Mouse (Mus musculus) kidney, postnatal 10 days (tissue): ENCODE data around the gene Chmp3.

Experiments used
- DNase-seq: peaks from one replicate; pipeline ENCODE4 v3.0.0; 2021; ENCODE audit warnings: mixed read lengths

Gene Chmp3

DNA sequence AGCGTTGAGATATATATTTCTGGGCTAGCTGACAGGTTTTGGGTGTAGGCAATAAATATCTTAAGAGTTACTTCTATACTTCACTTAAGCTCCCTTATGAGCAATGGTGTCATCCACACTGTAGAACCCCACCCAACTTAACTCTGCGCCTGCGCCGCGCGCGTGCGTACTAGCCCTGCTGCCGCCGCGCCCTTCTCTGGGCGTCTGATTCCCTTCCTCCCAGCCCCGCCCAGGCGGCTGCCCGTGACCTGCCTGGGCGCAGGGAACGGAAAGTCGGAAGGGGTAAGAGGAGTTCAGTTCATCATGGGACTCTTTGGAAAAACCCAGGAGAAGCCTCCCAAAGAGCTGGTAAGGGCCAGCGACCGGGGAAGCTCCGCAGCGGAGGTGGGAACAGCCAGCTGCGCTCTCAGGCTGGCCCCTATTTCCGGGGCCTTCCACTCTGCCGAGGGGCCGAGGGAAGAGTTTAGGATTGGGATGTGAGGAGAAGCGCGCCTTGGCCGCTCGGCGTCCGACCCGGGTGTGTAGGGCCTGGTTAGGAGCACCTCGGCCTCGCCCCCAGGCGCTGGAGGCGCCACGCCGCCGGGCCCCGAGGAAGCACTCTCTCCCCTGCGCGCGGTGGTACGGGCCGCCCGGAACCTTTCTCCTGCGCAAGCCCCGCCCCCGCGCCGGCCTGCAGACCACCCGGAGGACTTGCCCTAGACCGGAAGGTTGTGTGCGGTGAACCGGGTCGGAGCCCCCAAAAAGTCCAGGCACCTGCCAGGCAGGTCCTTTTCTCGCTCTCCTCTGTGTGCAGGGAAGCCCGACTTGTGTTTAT is at the start of gene Chmp3:
TSS of gene Chmp3 (plus strand) at position 112 of the 814 bp plus-strand sequence.
- peak; percentile 97 for DNase-seq

DNA sequence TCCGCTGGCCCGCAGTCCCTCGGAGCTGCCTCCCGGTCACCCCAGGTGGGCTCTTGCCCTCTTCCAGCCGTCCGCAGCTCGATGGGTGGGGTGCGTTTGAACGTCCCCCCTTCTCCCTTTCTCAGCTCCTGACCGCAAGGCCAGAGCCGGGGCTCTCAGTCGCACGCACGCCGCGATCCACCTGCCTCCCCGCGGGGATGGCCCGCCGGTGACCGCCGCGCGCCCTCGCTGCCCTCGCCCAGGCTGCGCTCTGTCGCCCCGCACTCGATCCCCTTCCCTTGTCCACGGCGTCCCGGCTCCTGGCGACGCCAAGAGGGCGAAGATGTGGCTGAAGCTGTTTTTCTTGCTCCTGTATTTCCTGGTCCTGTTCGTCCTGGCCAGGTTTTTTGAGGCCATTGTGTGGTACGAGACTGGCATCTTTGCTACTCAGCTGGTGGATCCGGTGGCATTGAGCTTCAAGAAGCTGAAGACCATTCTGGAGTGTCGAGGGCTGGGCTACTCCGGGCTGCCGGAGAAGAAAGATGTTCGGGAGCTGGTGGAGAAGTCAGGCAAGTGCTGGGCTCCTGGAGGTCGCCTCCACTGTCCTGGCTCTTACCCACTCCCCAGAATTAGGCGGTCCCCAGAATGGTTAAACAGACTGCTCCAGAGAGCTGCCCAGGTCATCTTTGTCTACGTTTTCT is 49.1 kb upstream of the Chmp3 start:
- peak; percentile 68 for DNase-seq

DNA sequence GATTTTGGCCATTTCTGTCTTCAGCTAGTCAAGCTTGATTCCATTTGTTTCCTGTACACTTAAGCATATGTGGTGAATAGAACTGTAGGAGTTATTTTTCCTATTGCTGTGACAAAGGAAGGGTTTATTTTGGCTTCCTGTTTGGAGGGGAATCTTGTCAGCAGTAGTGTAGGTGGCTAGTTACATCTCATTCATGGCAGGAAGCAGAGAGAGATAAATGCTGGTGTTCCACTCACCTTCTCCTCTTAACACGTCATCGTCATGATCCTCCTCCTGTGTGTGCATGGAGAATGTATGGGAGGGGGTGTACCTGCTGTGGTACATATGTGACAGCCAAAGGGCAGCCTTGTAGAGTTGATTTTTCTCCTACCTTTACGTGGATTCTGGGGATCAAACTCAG is 43.0 kb upstream of the Chmp3 start:
- DNase-seq = no peak

DNA sequence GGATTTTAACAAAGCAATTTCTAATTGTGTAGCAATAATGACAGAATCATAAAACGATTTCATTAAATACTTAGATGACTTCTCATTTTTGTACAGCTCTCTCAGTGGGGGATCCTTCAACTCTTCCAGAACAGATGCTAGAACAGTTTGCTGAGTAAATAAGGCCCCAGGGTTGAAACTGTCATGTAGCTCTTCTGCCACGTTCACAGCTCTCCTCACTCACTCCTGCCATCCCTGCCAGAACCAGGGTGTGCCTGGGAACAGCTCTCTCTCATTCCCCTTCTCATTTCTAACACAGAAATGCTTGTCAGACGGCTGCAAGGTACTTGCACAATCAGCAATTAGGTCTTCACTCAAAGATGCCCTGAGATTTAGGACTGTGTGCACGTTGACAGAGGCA is 40.6 kb upstream of the Chmp3 start:
- DNase-seq = no peak

DNA sequence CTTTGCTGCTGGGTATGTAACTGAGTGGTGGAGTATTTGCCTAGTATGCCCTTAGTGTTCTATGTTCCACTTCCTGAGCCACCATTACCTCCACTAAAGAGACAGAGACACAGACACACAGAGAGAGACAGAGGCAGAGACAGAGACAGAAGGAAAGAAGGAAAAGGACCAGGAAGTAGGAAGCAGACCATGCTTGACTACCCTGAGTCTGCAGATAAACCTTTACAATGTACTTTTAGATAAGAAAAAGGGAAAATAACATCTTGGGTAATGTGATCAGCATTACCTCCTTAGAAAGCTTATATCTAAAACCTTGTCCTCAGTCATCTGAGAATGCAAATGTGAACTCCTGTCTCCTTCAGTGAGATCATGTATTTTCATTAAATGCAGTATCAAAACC is 39.9 kb upstream of the Chmp3 start:
- DNase-seq = no peak

DNA sequence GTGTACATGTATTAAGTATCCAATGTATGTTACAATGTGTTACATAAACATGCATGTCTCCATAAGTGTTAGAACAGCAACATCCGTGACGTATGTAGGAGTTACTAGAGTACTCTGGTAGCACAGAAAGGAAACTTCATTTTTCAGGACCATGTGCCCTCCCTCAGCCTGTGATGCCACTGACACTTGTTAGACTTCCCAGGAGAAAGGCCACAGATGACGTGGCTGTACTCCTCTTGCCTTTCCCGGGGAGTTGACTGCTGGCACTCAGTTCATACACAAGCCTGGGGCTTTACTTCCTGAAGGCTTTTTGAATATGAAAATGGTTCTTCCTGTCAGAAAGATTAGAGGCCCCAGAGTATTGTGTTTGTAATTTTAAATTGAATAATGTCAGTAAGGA is 39.5 kb upstream of the Chmp3 start:
- DNase-seq = no peak

DNA sequence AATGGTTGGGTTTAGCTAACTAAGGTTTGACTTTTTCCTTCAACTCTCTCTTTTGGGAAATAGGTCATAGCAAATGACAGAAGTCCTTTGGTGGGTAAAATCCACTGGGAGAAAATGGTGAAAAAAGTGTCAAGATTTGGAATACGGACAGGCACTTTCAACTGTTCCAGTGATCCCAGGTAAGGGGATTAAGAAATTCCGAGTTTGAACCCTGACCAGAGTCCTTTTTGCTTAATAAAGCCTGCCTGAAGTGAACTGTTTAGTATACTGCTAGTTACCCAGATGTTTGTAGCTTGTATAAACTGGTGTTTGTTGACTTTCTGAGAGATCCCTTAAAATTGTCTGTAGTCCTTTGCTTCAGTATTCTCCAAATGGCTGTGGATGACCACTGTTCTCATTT is 37.9 kb upstream of the Chmp3 start:
- no peak for DNase-seq

DNA sequence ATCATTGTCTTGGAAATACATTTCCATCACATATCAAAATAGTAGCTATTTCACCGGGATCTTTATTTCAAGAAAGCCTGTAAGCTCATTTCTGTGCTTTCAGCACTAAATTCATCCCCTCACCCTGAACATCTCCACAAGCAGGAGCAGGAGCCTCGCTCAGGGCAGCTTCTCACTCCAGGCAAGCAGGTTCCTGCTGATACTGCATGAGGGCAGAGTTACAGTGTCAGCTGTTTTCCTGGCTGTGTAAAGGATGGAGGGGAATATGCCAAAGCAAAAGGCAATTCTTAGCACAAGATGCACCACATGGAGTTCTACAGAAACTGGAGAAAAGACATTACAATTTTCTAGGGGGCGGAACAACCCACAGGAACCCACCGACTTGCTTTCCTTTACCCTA is 24.1 kb upstream of the Chmp3 start:
- no peak for DNase-seq

DNA sequence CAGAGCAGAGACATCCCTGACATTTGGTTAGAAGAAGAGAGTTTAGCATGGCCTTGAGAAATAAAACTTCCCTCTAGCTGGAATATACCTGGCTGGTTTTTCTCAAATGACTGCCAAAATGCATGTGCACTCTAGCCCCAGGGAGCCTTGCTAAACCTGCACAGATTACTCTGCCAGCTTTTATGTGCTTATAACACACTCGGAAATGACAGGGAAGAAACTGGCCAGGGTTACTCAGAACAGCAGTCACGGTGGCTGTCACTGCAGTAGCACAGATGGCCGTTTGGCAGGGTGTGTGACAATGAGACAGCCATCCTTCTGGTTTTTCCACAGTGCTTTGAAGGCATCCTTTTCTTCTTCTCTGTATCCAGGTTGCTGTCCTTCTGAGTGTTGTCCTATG is 18.0 kb upstream of the Chmp3 start:
- DNase-seq = no peak

DNA sequence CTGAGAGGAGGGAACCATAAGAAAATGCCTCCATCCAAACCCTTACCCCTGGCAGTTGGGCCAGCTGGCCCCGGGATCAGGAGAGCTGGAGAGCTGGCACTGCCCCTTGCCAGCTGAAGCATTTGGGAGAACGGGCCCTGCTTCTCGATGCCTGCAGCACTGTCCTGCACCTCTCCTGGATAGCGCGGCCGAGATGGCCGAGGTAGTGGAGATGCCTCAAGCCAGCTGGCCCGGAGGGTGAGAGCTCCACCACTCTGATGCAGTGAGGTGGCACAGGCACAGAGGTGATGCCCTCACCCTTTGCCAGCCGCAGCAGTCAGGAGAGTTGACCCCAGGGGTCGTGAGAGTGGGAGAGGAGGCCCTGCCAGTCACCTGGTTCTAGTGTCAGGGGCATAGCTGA is 16.5 kb upstream of the Chmp3 start:
- DNase-seq = no peak

DNA sequence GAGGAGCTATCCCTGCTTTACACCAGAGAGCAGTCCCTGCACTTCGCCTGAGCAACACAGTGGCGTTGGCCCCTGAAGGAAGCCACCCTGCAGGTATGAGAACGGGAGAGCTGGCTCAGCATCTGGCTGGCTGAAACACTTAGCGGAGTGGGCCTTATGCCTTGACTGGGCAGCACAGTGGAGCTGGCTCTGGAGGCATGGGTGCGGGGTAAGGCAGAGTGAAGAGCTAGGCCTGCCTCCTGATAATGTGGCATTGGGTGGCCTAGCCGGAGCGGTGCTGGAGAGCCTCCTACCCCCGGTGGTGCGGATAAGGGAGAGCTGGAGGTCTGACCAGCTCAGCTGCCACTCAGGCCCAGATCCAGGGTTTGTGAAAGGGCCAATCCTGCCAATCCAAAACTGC is 15.8 kb upstream of the Chmp3 start:
- no peak for DNase-seq

DNA sequence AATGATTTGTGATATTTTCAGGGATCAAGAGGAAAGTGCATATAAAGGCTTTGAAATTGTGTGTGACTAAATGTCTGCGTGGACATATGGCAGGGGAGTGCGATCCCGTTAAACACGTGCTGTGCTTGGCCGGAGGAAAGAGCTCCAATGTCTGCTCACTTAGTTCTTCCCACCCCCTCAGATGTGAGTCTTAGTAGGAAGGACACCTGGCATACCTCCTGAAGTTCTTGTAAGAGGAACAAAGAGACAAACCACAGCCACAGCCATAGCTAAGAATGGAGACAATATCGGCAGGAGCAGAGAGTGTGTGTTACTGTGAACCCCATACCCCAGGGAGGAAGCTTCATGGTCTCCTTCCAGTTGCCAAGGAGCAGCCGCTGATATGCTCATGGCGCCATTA is 13.4 kb upstream of the Chmp3 start:
- no peak for DNase-seq

DNA sequence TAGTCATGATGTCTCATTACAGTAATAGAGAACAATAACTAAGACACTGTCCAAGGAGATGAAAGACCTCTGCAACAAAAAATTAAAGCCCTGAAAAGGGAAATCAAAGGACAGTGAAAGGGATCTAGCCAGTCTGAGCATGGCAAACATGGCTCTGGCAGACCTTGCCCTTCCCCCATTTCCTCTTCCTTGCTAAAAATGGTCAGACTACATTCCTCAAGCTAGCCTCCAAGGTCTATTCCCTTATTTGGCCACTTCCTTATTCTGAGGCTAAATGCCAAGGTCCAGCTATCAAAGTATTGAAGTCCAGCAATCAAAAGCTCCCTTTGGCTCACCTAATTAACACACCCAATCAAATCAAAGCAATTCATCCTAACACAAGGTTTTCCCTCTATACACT is 6.3 kb upstream of the Chmp3 start:
- DNase-seq = no peak

DNA sequence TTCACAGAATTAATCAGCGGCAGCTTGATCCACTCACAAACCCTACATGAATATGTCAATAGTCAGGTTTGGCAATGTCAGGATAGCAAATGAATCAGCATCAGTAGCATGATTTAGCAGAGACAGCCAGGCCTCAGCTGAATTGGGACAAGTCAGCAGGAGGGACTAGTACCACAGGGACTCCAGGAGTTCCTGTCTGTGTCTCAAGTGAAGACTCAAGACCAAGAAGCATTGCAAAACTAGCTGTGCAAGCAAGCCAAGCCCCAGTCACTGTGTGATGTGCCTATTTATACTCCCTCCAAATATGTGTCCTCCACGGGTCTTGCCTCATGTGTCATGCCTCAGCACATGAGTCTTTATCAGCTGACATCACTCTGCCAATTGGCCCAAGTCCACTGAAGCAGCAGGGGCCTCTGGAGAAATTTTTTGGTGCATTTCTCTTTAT is 11.9 kb downstream of the Chmp3 start:
- DNase-seq = peak; percentile 20

DNA sequence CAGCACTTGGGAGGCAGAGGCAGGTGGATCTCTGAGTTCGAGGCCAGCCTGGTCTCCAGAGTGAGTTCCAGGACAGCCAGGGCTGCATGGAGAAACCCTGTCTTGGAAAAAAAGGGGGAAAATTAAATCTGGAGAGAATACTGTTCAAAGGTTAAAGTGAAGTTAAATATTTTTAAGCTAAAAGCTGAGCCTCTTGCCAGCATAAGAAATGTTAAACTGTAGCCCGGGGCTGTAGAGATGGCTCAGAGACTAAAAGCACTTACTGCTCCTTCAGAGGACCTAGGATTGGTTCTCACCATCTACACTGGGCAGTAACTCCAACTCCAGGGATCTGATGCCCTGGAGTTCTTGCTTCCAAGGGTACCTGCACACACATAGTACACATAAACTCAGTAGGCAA is 13.2 kb downstream of the Chmp3 start:
- no peak for DNase-seq

DNA sequence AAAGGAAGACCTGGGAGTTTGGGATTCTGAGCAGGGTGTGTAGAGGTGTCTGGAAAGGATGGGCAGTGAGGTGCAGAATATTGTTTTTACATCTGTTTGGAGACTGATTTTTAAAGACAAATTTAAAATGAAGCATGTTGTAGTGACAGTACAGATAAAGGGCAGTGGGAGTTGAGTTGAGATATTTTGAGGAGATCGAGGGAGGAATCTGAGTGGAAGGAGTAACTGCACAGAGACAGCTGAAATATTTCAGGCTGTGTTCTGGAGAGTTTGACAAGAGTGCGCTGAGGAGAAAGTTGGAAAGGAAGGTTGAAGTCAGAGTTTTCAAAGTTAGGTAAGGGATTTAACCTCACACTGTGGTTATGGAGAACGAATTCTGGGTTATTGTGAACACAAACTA is 25.0 kb downstream of the Chmp3 start:
- no peak for DNase-seq

DNA sequence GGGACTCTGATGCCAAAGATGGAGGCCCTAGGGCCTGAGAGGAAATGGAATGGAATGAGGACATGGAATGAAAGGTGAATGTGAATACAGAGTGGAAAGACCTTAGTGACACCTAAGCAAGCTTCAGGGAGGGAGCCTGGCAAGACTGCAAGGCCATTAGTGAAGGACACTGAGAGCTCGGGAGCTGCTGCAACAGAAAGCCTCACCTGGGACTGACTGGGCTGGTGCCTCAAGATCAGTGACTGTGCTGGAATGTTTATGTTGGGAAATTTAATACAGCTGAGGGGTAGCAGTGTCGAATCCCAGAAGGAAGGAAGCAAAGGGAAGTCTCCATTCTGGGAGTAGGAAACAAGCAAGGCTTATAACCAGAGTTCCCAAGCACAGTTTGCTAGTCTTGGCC is 25.4 kb downstream of the Chmp3 start:
- no peak for DNase-seq

DNA sequence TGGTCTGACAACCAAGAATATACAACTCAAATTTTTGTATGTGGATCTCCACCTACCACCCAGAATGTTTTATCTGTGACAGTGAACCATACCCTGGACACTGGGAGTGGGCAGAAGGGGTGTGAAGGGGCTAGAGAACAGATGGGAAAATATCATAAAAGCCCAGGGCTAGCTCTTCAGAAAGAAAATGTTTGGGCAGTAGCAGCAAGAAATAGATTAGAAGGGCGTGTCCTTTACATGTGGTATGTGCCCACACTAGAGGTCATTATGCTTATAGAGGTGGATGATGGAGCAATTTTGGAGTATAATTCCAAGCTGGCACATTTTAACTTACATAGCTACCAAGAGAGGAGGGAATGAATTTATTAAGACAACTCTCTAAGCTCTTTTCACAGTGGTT is 31.8 kb downstream of the Chmp3 start:
- DNase-seq = no peak

DNA sequence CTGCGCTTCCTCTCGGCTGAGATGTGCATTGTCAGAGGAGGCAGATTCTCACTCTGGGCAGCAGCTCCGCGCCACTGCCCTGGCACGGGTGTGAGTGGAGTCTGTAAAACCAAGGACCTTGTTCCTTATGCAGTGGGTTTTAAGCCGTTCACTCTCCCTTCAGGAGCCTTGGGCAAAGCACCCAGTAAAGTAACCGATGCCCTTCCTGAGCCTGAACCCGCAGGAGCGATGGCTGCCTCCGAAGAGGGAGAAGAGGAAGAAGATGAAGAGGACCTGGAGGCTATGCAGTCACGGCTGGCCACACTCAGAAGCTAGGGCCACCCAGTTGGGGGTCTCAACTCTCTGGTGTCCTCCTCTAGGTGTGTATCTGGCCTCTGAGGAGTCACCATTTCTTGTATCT is 35.9 kb downstream of the Chmp3 start:
- DNase-seq = no peak

DNA sequence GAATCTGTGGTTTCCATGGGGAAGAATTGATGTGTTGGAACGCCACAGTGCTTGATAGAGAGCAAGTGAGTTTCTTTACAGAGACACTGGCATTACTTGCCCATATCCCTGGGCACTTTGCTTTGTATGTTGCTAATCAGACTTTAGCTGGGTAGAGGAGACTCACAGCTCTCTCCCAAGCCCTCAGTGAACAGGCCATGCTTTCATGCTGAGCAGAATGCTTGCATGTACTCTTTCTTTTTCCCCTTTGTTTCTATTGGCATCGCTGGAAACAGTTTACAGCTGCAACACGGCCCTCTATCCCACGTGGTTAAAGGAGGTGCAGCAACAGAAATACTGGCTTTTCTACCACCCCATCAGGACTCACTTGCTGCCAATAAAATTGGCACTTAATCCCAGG is 39.6 kb downstream of the Chmp3 start:
- no peak for DNase-seq

DNA sequence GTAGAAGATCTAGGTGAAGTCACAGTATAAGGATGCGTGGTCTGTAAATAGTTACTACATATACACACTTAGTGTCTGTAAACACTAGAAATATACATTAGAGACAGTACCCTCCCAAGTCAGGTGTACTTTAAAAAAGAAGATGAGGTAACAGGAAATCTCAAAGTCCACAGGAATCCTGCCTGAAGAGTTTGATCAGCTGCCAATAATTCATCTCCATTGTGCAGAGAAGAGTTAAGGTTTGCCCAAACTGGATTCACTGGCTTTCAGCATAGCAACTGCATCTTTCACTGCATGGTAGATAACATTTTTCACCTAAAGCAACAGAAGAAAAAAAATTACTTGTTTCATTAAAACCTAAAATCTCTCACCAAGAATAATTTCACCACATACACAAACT is 45.8 kb downstream of the Chmp3 start:
- DNase-seq = no peak

DNA sequence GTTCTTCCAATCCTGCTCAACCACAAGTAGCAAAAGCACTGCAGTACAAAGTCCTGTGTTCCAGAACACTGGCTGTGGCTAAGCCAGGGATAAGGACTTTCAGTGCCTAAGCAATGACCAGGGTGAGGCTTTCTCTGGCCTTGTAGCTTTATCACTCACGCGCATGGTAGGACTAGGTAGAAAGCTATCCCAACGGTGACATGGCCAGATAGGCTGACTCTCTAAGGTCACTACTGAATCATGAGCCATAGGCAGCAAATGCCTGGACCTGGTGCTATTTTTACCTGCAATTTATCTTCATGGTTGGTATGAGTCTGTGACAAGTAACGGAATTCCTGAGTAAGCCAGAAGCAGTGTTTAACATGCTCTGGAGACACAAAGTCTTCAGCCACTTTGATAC is 46.6 kb downstream of the Chmp3 start:
- DNase-seq = no peak

DNA sequence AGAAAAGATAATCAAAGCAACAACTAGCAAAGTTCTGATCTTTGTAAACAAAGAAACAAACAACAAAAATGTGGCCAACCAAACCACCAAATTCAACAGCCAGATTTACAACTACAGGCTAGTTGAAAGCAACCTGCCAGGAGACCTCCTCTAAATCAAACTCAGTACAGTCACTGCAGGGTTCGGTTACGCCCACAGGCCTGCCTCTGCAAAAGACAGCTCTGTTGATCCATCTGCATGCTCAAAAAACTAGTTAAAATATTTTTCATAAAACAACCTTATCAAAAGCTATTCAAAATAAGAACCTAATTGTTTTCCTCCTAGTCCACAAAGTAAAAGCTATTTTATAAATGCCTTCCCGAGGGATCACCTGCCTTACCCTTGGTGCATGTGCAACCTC is 64.2 kb downstream of the Chmp3 start:
- no peak for DNase-seq

DNA sequence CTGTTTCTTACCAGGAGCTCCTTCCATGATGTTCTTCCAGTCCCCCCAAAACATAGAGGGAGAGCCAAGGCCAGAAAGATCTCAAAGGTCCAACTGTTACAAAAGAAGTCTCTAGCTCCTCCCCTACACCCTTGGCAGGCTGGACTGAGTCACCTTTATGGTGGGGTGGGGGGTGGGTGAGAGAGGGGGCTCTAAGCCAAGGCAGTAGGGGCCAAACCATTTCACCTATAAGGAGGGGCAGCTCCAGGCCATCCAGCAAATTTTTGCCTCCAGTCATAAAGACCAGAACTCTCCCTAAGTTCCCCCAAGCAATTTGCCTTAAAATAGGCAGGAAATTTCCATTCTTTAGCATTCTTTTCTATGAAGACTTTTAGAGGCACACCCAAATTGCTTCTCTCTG is 65.4 kb downstream of the Chmp3 start:
- no peak for DNase-seq

DNA sequence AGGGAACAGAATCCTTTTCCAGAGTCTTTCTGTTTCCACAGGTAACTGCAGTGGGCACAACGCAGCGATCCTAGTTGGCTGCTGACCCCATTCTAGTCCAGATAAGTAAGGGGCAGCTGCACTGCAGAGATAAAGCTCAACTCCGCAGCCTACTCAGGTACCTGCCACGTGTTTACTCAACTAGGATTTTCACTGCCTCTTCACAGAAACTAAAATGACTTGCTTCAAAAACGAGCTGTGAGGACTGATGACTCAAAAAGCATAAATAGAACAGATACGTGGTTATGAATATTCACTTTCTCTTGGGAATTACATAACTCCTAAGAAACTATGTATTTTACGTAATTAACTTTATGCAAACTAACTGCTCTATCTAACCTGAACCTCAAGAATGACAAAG is 66.4 kb downstream of the Chmp3 start:
- DNase-seq = no peak
